Mouse (Mus musculus) ES-Bruce4 (cell line): ENCODE measurements around the gene Plbd2.

ENCODE experiments used
- CTCF ChIP-seq: IDR thresholded peaks from one replicate; pipeline ENCODE4 v1.8.1; 2011; ENCODE audit warnings: low read depth, low read length
- EP300 ChIP-seq: IDR thresholded peaks from 2 replicates; pipeline ENCODE4 v1.6.1; 2011; ENCODE audit warnings: low read depth, low read length; ENCODE audit not compliant: insufficient read depth
- POLR2A ChIP-seq: IDR thresholded peaks from one replicate; pipeline ENCODE4 v1.8.1; 2011; ENCODE audit warnings: low read length; ENCODE audit not compliant: insufficient read depth

DNA sequence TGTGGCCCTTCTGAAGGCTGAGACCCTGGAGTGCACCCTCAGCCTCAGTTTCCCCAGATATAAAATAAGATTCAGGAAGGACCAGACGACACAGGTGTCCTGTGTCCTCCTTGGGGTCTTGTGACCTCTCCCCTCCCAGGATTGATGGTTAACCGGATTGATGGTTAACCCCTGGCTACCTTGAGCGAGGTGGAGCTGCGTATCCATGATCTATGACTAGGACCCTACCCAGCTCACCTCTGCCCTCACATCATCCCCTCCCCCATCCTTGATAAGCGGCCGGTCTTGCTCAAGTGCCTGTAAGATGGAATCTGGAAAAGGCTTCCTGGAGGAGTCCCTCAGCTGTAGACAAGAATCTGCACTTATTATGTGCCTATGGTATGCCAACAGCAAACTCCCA lies 34.6 kb downstream of the Plbd2 start:
- TF ChIP-seq EP300 (no peak), CTCF (no peak), POLR2A (no peak)
